Mouse (Mus musculus): ENCODE measurements around the gene Prkaa2. TPM values are rescaled to one million over a fixed set of nuclear protein-coding genes. Genes with fewer than 3 reads are reported as not detected.

Prkaa2 gene
- polyA plus RNA-seq, 1 experiment from 2014 or later: 13.4 TPM

DNA sequence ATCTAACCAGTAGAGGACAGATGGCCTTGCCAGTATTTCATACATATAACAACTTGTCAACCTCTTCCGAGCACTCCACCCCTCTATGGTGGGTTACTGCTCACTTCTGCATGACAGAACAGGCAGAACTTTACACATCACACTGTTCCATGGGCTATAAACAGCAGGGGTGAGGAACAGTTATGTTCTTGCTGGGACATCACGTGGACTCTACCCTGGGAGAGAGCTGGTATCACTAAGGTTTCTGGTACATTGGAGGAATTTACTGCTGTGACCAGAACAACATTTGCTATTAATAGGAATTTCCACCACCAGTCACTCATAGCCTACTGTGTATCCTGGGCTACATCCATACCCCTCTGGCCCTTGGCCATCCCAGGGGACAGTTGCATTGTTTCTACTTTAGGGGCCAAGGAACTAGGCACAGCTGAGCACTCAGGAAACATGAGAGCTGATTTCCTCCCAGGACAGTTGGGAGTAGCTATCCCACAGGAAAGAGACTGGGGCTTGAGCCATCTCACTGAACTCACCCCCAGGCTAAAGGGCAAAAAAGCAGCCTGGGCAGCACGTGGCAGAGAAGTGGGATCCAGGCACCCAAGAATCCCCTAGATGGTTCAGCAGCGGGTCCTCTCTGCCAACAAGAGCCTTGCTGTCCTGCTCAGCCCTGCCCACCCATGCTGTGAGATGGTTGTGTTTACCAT, 23.8 kb upstream of the Prkaa2 start:
- H3K4me2 ChIP-seq: no peak overlapping the region
- no peak for ATAC-seq (ENCODE audit: low FRiP score, low read depth)
- H3K27ac ChIP-seq (replicated peaks): no peak overlapping the region
- no peak overlapping the region for H3K4me3 ChIP-seq
- no peaks in the 10 kb centered on the region for H3K36me3 ChIP-seq
- WGBS: 82% methylated on average over 4 of the region's 4 CpGs
- H3K9ac ChIP-seq: no peak overlapping the region
- no peaks in the 10 kb centered on the region for H3K9me3 ChIP-seq
- no peaks in the 10 kb centered on the region for H3K4me1 ChIP-seq (replicated peaks)
- no peaks in the 10 kb centered on the region for H3K27me3 ChIP-seq

GRCm38 (mm10) chr4:105131756-105132314, 22.1 kb upstream of the Prkaa2 start:
- 86% methylated on average over 9 of the region's 9 CpGs for WGBS
- H3K9ac ChIP-seq: no peak overlapping the region
- no peaks in the 10 kb centered on the region for H3K27me3 ChIP-seq
- H3K4me3 ChIP-seq: no peak overlapping the region
- no peaks in the 10 kb centered on the region for H3K4me1 ChIP-seq (replicated peaks)
- H3K9me3 ChIP-seq: no peaks in the 10 kb centered on the region
- no peak overlapping the region for H3K27ac ChIP-seq (replicated peaks)
- no peak for ATAC-seq (ENCODE audit: low FRiP score, low read depth)
- no peak overlapping the region for H3K4me2 ChIP-seq
- H3K36me3 ChIP-seq: no peaks in the 10 kb centered on the region

GRCm38 (mm10) chr4:105129212-105129611, 19.5 kb upstream of the Prkaa2 start:
- Histone ChIP-seq H3K9me3 (no peaks in the 10 kb centered on the region), H3K4me3 (no peak overlapping the region), H3K4me2 (no peak overlapping the region), H3K36me3 (no peaks in the 10 kb centered on the region), H3K4me1 (replicated peaks) (no peaks in the 10 kb centered on the region), H3K27ac (replicated peaks) (no peak overlapping the region), H3K27me3 (no peaks in the 10 kb centered on the region), H3K9ac (no peak overlapping the region)
- 68% methylated on average over 7 of the region's 7 CpGs for WGBS
- no peak for ATAC-seq (ENCODE audit: low FRiP score, low read depth)

GRCm38 (mm10) chr4:105122429-105122828, 12.7 kb upstream of the Prkaa2 start:
- no peaks in the 10 kb centered on the region for H3K27me3 ChIP-seq
- H3K4me1 ChIP-seq (replicated peaks): no peaks in the 10 kb centered on the region
- no peak overlapping the region for H3K27ac ChIP-seq (replicated peaks)
- no peaks in the 10 kb centered on the region for H3K9me3 ChIP-seq
- 49% methylated on average over 8 of the region's 8 CpGs for WGBS
- ATAC-seq (ENCODE audit: low FRiP score, low read depth): no peak
- H3K9ac ChIP-seq: no peak overlapping the region
- no peak overlapping the region for H3K4me2 ChIP-seq
- H3K36me3 ChIP-seq: no peaks in the 10 kb centered on the region
- H3K4me3 ChIP-seq: no peak overlapping the region

DNA sequence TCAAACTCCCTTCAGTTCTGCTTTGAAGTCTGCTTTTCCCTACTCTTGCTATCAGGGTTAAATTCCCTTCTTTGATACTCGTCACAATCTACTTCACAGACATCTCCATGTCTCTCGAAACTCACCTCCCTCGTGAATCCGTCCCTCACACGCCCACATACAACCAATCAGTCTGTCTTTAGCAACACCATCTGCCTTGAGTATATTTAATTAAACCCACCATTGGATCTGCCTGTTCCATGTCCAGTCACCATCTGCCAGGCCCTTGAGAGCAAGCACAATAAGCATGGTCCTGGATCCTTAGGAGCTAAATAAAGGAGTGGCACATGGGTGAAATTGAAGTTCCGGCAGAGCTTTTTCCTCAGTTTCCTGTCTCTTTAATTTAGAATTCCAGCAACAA, 11.4 kb upstream of the Prkaa2 start:
- H3K4me1 ChIP-seq (replicated peaks): no peaks in the 10 kb centered on the region
- H3K9me3 ChIP-seq: no peaks in the 10 kb centered on the region
- WGBS: 50% methylated on average over 6 of the region's 6 CpGs
- H3K36me3 ChIP-seq: no peaks in the 10 kb centered on the region
- no peaks in the 10 kb centered on the region for H3K27me3 ChIP-seq
- ATAC-seq (ENCODE audit: low FRiP score, low read depth): no peak
- no peak overlapping the region for H3K4me3 ChIP-seq
- H3K9ac ChIP-seq: no peak overlapping the region
- H3K27ac ChIP-seq (replicated peaks): no peak overlapping the region
- no peak overlapping the region for H3K4me2 ChIP-seq

DNA sequence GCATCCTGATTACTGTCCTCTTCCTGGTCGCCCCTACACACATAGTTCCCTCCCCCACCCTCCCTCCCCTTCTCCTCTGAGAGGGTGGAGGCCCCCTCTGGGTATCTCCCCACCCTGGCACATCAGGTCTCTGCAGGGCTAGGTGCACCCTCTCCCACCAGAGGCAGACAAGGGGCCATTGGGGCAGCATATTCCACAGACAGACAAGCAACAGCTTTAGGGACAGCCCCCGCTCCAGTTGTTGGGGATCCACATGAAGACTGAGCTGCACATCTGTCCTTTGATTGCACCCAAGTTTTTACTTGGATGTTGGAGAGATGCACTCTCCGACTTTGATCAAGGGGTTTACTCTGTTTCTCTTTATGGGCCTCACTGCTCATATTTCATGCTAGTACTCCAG, 3.8 kb upstream of the Prkaa2 start:
- H3K4me3 ChIP-seq: no peak overlapping the region
- no peak for ATAC-seq (ENCODE audit: low FRiP score, low read depth)
- no peak overlapping the region for H3K27ac ChIP-seq (replicated peaks)
- WGBS: 91% methylated on average over 3 of the region's 3 CpGs
- no peak overlapping the region for H3K4me2 ChIP-seq
- H3K9me3 ChIP-seq: no peaks in the 10 kb centered on the region
- H3K27me3 ChIP-seq: no peaks in the 10 kb centered on the region
- H3K4me1 ChIP-seq (replicated peaks): peaks cover 12% of the 10 kb centered on the region
- no peaks in the 10 kb centered on the region for H3K36me3 ChIP-seq
- no peak overlapping the region for H3K9ac ChIP-seq

DNA sequence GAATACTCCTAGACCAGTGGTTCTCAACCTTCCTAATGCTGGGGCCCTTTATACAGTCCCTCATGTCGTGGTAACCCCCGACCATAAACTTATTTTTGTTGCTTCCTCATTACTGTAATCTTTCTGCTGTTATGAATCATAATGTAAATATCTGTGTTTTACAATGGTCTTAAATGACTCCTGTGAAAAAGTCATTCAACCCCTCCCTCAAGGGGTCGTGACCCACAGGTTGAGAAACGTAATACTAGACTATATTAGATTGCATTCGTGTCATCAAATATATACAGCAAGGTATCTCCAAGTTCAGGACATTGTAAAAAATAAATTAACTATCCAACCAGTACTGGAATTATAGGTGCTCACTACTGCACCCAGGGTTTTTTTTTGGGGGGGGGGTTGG, 3.4 kb upstream of the Prkaa2 start:
- Histone ChIP-seq H3K9me3 (no peaks in the 10 kb centered on the region), H3K4me2 (no peak overlapping the region), H3K27ac (replicated peaks) (no peak overlapping the region), H3K9ac (no peak overlapping the region), H3K36me3 (no peaks in the 10 kb centered on the region), H3K4me3 (no peak overlapping the region), H3K27me3 (no peaks in the 10 kb centered on the region), H3K4me1 (replicated peaks) (peaks cover 16% of the 10 kb centered on the region)
- WGBS: 86% methylated on average over 5 of the region's 5 CpGs
- ATAC-seq (ENCODE audit: low FRiP score, low read depth): no peak

GRCm38 (mm10) chr4:105111770-105112169, 2.1 kb upstream of the Prkaa2 start:
- peaks cover 23% of the 10 kb centered on the region for H3K4me1 ChIP-seq (replicated peaks)
- H3K27me3 ChIP-seq: no peaks in the 10 kb centered on the region
- H3K4me3 ChIP-seq: no peak overlapping the region
- 90% methylated on average over 11 of the region's 11 CpGs for WGBS
- no peak overlapping the region for H3K9ac ChIP-seq
- no peaks in the 10 kb centered on the region for H3K36me3 ChIP-seq
- H3K4me2 ChIP-seq: no peak overlapping the region
- no peaks in the 10 kb centered on the region for H3K9me3 ChIP-seq
- ATAC-seq (ENCODE audit: low FRiP score, low read depth): no peak
- no peak overlapping the region for H3K27ac ChIP-seq (replicated peaks)

DNA sequence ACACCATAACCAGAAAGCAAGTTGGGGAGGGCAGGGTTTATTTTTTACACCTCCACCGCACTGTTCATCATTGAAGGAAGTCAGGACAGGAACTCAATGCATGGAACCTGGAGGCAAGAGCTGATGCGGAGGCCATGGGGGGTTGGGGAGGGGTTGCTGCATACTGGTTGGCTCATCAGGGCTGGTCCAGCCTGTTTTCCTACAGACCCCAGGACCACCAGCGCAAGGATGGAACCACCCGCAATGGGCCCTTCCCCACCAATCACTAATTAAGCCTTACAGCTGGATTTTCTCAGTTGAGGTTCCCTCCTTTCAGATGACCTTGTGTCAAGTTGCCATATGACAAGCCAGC, 970 bp upstream of the Prkaa2 start:
- 44% methylated on average over 4 of the region's 4 CpGs for WGBS
- peak overlapping the region; percentile 68 for H3K4me2 ChIP-seq
- ATAC-seq (ENCODE audit: low FRiP score, low read depth): peak; percentile 24; the same call in 1 of the 2 replicates

DNA sequence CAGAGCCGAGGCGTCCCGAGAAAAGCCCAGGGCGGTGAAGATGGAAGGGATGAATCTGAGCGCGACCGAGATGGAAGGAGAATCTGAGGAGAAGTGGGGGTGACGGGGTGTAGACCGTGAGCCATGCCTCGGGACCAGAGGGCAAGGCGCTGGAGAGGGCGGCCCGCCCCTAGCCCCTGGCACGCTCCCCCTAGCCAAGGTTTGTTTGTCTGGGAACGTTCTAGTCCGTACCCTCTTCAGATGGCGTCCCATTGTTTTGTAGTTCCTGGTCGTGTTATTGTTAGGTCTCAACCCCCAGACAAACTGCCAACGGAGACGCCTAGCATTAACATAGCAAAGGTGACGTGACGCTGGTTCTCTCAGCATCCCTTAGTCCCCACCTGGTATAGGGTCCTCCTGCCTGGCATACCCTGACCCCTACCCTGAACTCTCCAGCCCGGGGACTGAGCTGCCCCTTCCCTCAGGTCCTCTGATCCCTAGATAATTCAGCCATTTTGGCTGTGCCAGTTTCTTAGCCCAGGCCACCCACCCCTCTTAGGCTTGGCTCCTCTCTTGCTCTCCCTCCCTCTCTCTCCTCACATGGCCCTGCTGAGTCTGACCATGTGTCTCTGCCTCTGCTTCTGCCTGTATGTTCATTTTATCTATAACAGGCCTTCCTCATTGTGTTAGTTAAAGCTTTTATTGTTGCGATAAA, 447 bp upstream of the Prkaa2 start:
- no peaks in the 10 kb centered on the region for H3K36me3 ChIP-seq
- H3K4me1 ChIP-seq (replicated peaks): peaks cover 23% of the 10 kb centered on the region
- no peaks in the 10 kb centered on the region for H3K9me3 ChIP-seq
- 2% methylated on average over 22 of the region's 24 CpGs for WGBS
- ATAC-seq (ENCODE audit: low FRiP score, low read depth): peak; percentile 84
- H3K27ac ChIP-seq (replicated peaks): peak overlapping the region; percentile 92
- peak overlapping the region; percentile 79 for H3K4me3 ChIP-seq
- H3K27me3 ChIP-seq: no peaks in the 10 kb centered on the region
- H3K9ac ChIP-seq: peak overlapping the region; percentile 86
- H3K4me2 ChIP-seq: peak overlapping the region; percentile 68

More for the DNA sequence above, 970 bp upstream of the Prkaa2 start:
- H3K36me3 ChIP-seq: no peaks in the 10 kb centered on the region
- H3K27ac ChIP-seq (replicated peaks): peak overlapping the region; percentile 92
- no peaks in the 10 kb centered on the region for H3K27me3 ChIP-seq
- peak overlapping the region; percentile 79 for H3K4me3 ChIP-seq
- H3K9me3 ChIP-seq: no peaks in the 10 kb centered on the region
- peaks cover 23% of the 10 kb centered on the region for H3K4me1 ChIP-seq (replicated peaks)
- peak overlapping the region; percentile 86 for H3K9ac ChIP-seq

GRCm38 (mm10) chr4:105108641-105109198, 970 bp downstream of the Prkaa2 start:
- Histone ChIP-seq H3K27me3 (no peaks in the 10 kb centered on the region), H3K36me3 (no peaks in the 10 kb centered on the region), H3K4me3 (peak overlapping the region; percentile 79), H3K4me1 (replicated peaks) (peaks cover 23% of the 10 kb centered on the region), H3K4me2 (peak overlapping the region; percentile 68), H3K27ac (replicated peaks) (peak overlapping the region; percentile 92), H3K9ac (peak overlapping the region; percentile 86), H3K9me3 (no peaks in the 10 kb centered on the region)
- ATAC-seq (ENCODE audit: low FRiP score, low read depth): no peak; the same call in 1 of the 2 replicates
- WGBS: 24% methylated on average over 5 of the region's 5 CpGs

DNA sequence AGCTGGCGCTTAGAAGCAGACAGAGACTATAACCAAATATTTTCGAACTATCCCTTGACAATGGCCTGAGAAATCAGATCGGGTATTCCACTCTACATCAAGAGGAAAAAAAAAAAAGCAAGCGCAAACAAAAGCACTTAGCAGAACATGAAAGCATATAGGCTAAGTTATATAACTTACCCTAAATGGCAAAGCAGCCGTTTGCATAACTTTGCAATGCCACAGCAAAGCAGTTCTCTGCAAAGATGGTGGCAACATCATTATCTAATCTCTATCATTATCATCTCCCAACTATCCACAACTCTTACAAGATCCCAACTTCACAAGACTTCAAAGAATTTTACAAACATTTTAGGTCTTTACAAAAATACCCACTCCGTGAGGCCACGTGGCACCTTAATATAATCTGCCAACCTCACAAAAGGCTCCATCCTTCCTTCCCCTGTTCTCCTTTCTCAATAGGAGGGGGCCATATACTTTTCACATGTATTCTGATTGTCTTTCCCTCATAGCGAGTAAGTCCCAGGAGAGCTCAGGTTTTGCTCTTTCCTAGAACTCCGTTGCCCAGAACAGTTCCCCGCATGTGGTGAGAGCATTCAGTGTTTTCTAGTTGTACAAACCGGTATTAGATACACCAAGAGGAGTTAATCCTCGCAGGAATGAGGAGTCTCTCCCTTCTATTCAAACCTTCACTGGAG, 1.6 kb downstream of the Prkaa2 start:
- H3K9ac ChIP-seq: no peak overlapping the region
- H3K4me3 ChIP-seq: peak overlapping the region; percentile 79
- no peaks in the 10 kb centered on the region for H3K9me3 ChIP-seq
- peak overlapping the region; percentile 68 for H3K4me2 ChIP-seq
- no peak for ATAC-seq (ENCODE audit: low FRiP score, low read depth)
- no peak overlapping the region for H3K27ac ChIP-seq (replicated peaks)
- peaks cover 23% of the 10 kb centered on the region for H3K4me1 ChIP-seq (replicated peaks)
- 57% methylated on average over 12 of the region's 12 CpGs for WGBS
- H3K36me3 ChIP-seq: no peaks in the 10 kb centered on the region
- H3K27me3 ChIP-seq: no peaks in the 10 kb centered on the region
